Mouse (Mus musculus) liver, postnatal 0 days (tissue): ENCODE data around the gene Rorb.

ENCODE experiments used
- CTCF ChIP-seq: sonication (generic); IDR thresholded peaks from 2 replicates; pipeline ENCODE4 v1.5.1; 2016; ENCODE audit warnings: antibody characterized with exemption, low read depth
- EP300 ChIP-seq: IDR thresholded peaks from 2 replicates; pipeline ENCODE4 v1.6.1; 2016; ENCODE audit warnings: antibody characterized with exemption, low read depth, mild to moderate bottlenecking

GRCm38 (mm10) chr19:19033974-19034373 is 77.0 kb downstream of the Rorb start:
- TF ChIP-seq CTCF (no peak), EP300 (no peak)
